Mouse (Mus musculus) right cerebral cortex, postnatal 10 days (tissue): ENCODE measurements around the gene Crocc2.

Experiments used
- DNase-seq, 2 experiments: peaks; one replicate each; pipeline ENCODE4 v3.0.0; 2021; ENCODE audit warnings: low spot score in 2 of 2

Crocc2 gene

DNA sequence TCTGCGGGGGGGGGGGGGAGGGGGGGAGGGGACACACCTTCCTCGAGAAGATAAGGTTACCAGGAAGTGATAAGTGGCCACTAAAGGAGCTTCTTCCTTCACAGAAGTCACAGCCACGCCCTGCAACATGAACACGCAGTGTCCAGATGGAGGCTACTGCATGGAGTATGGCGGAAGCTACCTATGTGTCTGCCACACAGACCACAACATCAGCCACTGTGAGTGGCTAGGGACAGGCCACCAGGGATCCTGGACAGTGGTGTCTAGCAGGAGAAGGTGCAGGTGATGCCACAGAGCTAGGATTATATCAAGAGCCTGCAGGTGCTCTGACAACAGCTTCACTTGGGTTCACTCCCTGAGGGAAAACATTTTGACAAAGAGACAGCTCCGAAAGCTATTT, 103.2 kb downstream of the Crocc2 start:
- no peak for DNase-seq

DNA sequence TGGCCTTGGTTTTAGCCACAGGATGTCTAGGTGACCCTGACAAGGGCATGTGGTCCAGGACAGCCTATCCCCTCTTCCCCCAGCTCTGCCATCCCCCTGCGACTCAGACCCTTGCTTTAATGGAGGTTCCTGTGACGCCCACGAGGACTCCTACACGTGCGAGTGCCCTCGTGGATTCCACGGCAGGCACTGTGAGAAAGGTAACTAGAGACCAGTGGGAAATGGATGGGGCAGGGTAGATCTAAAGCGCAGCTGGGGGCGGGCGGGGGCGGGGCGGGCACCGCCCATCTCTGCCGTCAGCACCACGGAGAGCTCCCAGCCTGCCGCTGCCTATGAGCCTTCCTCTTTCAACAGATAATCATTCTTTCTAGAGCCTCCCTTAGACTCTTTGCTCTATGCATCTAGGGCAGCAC, 103.9 kb downstream of the Crocc2 start:
- DNase-seq, result no peak

DNA sequence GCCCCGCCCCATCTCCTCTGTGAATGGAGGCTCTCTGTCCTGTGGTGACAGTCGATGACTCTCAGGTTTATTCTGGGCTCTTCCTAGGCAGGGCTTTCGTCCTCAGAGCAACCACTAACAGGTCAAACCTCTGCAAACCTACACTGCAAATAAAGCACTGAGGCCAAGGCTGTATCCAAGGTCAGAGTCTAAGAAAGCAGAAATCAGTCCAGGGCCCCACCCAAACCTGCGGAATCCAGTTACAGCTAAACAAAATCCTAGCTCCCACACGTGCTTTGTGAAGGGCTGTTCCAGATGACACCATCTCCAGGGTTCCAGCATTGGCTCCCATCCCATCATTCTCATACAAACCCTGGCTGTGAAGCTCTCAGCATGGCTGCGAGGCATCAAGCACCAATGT, 107.0 kb downstream of the Crocc2 start:
- no peak for DNase-seq

DNA sequence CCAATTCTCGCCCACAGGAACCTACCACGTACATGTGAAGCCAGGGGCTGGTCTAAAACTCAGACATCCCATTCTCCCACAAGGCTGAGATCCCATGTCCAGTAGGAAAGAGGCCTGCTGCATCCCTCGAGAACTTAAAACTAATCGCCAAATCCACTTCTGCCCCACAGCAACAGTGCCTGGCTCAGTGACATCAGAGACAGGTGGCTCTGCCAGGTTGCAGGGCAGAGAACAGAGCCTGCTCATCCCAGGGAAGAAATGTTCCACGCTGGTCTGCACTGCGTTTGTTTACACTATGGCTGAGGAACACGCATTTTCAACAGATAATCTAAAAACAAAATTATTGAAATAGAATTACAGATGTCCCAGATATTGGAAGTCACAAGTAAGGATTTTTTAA, 108.5 kb downstream of the Crocc2 start:
- DNase-seq, result no peak
